Mouse (Mus musculus): Measurements from ENCODE around the gene Slc7a6os.
"Not testable (repeated sequence)": the region's sequence is repeated elsewhere in the genome, so short reads cannot be mapped to it uniquely, and the experiment has no call there.

The Slc7a6os gene

DNA sequence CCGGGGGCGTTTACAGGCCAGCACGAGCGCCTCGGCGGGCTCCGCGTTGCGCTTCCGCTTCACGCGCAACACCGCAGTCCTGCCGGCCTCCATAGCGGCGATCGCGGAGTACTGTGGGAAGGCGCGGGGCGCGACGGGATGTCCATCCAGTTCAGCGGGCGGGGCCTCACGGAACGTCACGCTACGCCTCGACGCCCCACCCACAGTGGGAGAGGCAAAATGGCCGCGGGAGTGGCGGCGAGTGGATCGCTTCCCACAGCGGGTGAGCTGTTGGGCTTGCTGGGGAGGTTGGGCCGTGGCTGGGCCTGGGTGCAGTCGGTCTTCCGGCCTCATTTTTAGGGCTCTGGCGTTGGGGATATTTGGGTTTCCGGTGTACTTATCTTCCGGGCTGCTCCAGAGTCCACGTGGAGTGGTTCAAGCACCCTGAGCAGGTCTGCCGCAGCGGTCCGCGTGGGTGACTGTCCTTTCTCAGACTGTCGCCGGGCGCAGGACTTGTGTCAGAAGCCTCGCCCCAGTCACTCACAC, at the start of gene Slc7a6os, which contains the start of gene Prmt7:
TSS of gene Slc7a6os (minus strand) at position 115 of the 525 bp plus-strand sequence.
TSS of gene Prmt7 (plus strand) at position 116 of the 525 bp plus-strand sequence.
- DNase-seq (ENCODE audit: low read depth, low spot score), result peak; percentile 94

DNA sequence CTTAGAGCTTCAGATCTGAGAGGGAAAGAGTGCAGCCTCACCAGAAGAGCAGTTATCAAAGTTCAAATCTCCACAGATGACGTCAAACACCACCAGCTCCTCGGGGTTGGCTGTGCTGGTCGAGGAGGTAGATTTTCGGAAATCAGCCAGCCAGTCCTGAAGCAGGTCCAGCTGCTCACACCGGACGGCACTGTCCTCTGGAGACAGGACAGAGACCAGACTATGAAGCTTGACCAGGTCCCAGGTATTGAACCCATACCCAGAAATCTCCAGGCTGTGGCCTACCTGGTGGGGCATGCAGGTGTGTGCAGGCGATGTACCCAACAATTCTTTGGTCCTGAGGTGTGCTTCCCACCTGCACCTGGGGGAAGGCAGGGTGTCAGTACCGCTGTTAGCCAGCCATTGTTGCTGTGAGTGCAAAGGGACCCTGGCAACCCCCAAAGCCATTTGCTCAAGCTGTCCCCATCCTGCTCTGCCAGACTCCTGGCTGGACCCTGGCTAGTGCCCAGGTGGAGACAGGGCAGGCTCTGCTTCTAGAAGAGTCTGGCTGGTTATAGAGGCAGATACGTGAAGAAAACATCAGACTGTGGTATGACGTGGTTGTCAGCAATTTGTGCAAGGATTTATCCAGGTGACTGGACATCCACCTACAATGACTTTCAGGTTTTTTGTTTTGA, 49.0 kb upstream of the Slc7a6os start:
- DNase-seq (ENCODE audit: low read depth, low spot score), result no peak

DNA sequence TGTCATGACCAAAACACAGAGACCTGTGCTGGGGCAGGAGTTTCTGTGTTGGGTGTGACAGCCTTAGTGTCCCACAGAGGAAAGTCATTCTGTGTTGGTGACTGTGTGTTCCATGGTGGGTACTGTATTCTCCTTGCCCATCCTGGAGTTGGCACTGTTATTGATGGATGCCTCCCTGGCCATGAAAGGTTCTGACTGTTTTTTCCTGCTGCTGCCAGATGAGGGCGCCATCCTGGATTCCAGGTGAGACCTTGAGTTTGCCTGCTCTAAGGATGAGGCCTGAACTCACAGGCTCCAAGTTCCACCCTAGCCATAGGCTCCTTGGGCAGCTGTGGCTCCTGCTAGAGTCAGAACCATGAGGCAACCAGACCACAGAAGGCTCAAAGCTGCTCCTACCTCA, 47.4 kb upstream of the Slc7a6os start:
- peak; percentile 33 for DNase-seq (ENCODE audit: low read depth, low spot score)

DNA sequence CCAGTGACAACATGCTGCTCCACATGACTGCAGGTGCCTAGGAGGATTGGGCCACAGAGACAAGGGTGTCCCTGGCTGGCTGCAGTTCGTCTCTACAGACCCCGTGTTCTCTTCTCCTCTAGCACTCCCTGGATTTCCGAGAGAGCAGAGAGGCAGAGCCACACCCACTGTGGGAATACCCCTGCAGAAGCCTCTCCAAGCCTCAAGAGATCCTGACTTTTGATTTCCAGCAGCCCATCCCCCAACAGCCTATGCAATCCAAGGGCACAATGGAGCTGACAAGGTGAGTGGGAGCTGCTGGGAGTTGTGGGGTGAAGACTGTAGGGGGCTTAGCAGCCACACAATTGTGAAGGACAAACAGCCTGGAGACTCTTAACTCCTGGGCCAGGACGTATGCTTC, 39.5 kb upstream of the Slc7a6os start:
- DNase-seq (ENCODE audit: low read depth, low spot score), result no peak

DNA sequence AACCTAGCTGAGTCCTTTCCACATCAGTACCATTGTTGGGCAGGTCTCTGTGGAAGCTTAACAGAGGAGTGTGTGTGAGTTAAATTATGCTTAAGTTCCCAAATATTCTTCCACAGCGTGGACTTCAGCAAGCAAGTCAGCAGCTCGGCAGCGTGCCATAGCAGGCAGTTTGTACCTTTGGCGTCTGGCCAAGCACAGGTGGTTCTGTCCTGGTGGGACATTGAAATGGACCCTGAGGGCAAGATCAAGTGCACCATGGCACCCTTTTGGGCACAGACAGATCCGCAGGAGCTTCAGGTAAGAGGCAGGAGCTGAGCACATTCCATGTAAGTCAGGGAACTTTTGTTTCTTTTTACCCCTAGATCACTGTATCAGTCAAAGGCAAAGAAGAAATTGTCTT, 26.4 kb upstream of the Slc7a6os start:
- DNase-seq (ENCODE audit: low read depth, low spot score), result no peak

DNA sequence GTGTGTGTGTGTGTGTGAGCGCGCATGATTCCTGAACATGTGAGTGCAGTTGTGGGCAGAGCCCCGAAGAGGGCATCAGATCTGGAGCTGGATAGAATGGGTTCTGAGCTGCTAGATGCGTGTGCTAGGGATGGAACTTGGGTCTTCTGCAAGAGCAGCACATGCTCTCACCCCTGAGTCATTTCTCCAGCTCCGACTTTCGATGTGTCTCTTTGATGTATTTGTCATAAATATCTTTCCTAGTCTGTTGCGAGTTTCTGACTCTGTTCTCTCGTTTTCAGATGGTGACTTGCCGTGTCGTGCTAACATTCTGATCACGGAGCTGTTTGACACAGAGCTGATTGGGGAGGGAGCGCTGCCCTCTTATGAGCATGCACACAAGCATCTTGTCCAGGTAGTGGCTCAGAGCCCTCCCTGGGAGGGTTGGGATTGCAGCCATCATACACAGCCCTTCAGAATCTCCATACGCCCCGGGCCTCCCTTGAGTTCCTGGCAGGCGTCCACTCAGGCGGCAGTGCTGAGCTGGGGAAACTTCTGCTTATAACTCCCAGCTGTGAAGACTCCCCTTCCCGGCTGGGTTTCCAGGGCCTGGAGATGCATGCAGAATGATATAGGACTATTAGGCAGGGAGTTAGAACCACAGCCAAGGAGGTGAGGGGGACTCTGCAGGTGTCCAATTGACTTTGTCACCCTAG, 24.0 kb upstream of the Slc7a6os start:
- no peak for DNase-seq (ENCODE audit: low read depth, low spot score)

DNA sequence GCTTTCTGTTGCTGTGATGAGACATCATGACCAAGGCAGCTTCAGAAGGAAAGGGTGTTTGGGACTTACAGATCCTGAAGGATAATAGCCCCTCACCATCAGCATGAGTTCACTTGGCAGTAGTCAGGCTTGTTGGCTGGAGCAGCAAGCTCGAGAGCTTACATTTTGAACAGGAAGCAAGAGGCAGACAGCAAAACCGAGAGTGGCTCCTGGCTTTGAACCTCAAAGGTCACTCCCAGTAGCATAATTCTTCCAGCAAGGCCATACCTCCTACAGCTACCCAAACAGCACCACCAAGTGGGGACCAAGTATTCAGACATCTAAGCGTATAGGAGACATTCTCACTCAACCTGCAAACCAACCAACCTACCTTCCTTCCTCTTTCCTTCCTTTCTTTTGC, 22.0 kb upstream of the Slc7a6os start:
- no peak for DNase-seq (ENCODE audit: low read depth, low spot score)

DNA sequence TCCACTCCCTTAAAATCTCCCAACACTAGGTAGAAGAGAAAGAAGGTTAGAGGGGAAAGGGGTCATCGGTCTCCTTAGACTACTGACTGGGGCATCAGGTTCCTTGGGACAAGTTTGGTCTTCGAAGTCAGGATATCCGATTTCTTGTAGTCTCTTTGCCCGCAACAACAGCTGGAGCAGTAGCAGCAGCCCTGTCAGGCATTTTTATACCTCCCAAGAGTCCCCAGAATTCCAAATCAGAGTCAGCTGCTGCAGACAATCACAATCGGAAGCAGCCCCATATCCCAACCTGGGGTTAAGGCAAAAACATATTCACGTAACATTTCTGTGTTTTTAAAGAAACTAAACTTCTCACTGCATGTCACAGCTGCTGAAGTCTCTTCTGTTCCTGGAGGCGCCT, 20.8 kb upstream of the Slc7a6os start:
- DNase-seq (ENCODE audit: low read depth, low spot score), result no peak

DNA sequence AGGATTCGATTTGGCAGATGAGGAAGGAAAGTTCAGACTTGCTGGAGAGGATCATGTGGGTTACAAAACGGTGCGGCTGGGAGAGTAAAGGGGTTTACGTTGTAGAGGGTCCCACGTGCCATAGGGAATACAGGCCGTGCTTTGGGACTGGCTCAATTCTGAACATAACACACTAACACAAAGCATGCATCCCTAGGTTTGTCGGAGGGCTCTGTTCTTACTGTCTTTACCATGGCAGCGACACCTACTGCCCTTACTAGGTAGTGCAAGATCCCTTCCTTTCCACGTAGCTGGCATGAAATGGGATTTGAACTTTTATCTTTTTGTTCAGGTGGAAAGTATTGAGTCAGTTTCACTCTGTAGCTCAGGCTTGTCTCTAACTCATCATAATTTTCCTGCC, 15.9 kb upstream of the Slc7a6os start:
- DNase-seq (ENCODE audit: low read depth, low spot score), result no peak

DNA sequence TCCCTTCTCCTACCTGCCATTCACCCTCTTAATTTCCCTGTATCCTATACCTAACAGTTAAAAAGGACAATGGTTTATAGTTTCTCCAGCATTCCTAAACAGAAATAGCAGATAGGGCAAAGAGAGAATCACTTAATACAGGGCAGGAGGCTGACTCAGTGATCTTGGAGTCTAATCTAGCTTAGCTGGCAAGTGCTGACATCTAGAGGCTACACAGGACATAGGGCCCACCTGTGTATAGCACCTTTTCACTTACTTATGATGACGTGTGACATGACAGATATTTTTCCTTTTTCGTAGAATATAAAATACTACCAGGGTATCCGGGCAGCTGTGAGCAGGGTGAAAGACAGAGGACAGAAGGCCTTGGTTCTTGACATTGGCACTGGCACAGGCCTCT, 8.9 kb upstream of the Slc7a6os start:
- DNase-seq (ENCODE audit: low read depth, low spot score), result no peak

DNA sequence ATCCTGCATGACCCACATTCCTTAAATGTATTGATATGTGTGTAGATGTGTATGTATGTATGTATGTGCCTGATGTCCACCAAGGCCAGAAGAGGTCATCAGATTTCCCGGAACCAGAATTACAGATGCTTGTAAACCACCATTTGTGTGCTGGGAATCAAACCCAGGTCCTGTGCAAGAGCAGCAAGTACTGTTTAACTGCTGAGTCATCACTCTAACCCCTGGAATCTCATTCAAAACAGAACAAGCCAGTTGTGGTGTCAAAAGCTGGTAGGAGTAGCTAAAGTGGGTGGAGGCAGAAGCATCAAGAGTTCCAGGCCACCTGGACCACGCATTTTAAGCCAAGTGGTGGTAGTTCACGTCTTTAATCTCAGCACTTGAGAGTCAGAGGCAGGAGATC, 3.2 kb upstream of the Slc7a6os start:
- DNase-seq (ENCODE audit: low read depth, low spot score), result no peak

DNA sequence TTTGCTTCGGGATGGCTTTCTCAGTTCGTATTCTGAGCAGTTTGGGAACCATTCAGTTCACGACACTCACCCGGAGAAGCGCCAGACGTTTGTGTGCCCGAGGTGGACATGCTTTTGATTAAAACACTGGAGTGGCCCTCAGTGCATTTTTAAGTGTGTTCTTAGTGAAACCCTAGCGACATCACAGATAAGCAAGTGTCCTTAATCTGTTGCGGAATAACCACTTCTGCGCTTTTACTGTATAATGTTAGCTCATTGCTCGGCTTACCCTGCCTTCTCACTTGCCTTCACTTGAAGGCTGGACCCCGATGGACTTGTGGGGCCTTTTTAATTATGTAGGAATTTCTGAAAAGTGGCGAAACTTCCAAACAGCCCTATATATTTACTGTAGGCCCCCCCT, 686 bp upstream of the Slc7a6os start:
- no peak for DNase-seq (ENCODE audit: low read depth, low spot score)

DNA sequence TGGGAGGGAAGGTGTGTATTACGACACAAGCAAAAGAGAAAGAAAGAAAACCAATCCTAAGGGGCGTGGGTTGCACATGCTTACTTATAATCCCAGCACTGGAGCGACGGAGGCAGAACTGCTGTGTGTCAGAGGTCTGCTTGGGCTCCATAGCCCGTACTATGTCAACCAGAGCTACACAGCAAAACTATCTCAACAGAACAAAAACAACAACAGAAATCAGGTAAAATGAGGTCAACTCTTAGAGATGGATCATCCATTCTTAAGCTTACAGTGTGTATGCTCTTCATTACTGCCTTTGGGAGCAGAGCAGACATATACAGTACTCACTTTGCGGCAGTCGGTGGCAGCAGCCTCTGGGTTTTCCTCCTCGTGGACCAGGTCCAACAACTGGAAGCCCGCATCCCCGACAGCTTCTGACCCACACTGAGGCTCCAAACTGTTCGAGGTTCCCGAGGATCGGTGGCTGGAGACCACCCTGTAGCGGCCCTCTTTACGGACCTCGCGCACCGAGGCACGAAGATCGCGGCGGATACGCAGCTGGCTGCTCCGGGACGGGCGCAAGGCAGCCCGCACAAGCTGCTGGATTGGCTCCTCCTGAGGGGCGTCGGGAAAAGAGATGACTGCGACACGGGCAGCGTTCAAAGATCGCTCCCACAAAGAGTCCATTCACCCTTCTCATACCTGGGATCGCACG, 552 bp downstream of the Slc7a6os start:
- DNase-seq (ENCODE audit: low read depth, low spot score), result no peak

DNA sequence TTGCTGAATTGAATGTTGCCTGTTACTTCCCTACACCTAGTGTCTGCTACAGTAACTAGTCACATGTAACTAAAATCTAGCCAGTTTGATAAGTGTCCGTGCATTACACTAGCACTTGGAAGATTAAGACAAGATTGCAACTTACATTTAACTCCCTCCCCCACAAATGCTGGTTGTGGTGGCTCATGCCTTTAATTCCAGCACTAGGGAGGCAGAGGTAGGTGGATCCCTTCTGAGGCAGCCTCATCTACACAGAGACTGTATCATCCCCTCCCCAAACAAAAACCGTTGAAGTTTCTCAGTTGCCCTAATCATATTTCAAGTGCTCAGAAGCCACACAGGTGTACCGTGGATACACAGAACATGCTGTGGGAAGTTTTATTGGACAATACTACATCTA, 11.1 kb downstream of the Slc7a6os start:
- DNase-seq (ENCODE audit: low read depth, low spot score), result not testable (repeated sequence)

DNA sequence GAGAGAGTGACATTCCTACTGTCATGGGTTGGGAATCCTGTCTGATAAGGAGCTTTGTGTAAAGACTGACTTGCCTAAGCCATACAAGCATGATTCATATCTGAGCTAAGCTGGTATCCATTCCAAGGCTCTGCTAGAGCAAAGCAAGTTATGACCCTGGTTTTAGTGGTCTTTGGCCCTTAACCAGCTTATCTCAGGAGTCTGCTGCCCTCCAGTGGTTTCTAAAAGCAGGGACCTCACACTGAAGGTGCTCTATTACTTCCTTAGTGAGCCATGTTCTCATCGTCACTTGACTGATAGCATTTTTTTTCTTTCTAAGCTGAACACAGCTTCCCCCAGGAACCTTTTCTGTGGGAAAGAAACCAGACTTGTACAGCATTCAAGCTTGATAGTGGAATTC, 12.0 kb downstream of the Slc7a6os start:
- DNase-seq (ENCODE audit: low read depth, low spot score), result no peak

DNA sequence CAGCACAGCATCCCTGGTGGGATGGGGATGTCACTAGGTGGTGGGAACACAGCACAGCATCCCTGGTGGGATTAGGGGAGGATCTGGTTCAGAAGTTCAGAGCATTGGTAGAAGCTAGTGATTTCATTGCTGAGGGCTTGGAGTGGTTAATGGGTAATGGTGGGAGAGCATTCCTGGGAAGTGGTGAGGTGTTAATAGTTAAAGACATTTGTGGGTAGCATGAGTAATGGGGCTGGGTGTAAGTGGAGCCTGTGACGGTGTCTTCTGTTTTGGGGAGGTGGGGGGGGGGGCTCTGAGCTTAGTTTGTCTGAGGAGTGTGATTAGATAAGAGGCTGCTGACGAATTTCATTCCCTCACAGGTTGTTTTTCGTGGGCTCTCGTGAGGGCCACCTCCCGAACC, 16.7 kb downstream of the Slc7a6os start:
- DNase-seq (ENCODE audit: low read depth, low spot score), result no peak

DNA sequence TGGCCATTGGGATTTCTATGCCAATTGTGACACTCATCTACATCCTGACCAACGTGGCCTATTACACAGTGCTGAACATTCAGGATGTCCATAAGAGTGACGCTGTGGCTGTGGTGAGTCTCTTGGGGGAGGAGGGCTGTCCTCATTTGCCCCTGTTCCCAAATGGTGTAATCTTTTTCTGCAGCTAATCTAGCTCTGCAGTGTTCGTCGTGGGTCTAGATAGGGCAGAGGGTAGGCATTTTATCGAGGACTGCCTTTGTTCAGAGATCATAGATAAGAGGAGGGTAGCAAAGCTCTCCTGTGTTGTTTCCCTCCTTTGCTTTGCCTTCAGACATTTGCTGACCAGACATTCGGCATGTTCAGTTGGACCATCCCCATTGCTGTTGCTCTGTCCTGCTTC, 17.6 kb downstream of the Slc7a6os start:
- no peak for DNase-seq (ENCODE audit: low read depth, low spot score)

DNA sequence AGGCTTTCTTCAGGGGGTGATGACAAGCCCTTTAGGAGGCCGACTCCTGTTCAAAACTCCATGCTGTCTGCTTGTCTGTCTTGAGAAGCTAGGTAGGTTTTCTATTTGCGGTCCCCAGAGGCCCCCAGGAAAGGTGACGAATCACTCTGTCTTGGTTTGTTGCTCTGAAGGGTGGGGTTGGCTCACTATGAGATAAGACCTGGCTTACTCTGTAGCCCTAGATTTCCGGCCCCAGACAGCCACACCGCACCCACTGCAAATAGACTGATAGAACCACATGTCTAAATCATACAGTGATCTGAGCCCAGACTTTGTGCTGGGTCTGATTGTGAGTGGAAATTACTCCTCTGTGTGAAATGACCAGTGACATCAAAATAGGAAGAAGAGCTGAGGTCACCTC, 19.1 kb downstream of the Slc7a6os start:
- DNase-seq (ENCODE audit: low read depth, low spot score), result no peak

DNA sequence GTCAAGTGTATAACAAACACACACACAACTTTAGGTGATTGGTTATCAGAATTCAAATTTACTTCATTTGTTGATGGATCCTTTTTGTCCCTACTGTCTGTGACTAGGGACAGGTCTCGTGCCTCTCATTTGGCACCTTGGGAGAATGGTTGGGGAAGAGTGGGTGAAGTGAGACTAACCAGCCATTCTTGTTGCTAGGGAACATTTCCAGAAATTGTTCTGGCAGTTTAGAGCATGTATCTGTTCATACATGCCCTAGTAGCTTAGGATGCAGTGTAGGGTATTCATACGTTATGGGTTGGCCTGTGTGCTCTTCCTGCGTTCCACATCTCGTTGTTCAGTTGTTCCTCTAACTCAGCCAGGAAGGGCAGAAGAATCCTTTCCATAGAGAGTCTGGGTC, 21.6 kb downstream of the Slc7a6os start:
- DNase-seq (ENCODE audit: low read depth, low spot score), result no peak

DNA sequence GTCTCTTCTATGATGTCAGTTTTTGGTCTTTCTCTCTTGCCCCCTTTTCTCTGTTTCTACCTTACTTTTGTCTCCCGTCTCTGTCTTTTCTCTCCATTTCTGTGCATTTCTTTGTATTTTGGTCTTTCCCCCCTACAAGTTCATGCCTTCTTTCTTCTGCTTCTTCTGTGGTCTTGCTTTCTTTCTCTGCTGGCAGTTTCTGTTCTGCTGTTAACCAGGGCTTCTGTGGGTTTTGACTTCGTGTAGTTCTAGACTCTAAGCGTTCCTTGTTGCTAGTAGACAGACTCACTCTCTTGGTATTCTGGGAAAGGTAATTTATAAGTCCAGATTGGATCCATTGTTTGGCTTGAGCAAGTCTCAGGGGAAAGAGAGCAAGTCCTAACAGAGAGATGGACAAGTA, 24.3 kb downstream of the Slc7a6os start:
- DNase-seq (ENCODE audit: low read depth, low spot score), result no peak

DNA sequence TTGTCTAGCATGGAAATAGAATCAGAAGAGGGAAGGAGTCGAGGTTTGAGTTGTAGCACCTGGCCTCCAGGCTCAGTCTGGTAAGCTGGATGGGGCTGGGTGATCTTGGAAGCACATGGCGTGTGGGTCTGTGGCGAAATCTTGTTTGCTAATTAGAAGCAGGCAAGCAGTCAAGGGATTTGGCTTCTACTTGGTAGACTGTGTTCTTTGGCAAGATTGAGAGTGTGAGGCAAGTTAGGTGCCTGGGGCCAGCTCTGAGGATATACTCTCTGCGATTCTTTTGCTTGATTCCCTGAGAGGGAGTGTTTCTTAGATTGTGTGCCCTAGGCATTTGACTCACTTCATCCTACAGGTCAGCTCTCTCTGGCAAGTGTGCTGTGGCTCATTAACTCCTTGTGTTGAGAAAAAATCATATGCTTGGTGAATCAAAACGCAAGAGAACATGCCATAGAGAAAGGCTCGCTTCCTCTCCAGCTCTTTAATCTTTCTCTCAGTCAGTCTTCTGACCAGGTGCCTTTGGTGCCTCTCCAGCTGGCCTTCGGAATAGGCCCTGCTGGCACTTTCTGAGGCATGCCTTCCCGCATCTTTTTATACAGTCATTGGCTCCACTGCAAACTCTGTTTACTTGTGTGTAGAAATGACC, 25.0 kb downstream of the Slc7a6os start:
- DNase-seq (ENCODE audit: low read depth, low spot score), result no peak

DNA sequence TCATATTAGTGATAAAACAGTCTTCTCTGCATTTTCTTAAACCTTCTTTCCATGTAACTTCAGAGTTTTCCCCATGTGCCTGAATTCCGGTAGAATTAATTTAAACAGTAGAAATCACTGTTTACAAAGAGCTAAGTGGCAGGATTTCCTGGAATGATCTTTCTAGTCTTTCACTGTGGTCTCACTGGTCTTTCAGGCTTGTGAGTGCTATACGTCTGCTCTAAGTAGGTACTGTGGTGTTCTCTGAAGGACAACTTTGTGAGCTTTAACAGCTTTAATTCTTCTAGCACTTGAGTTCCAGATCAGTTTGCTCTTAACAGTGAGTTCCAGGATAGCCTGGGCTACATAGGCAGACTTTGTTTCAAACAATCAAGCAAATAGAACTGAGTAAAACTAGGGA, 32.3 kb downstream of the Slc7a6os start:
- DNase-seq (ENCODE audit: low read depth, low spot score), result no peak

Measured in WW6 (cell line).